Mouse (Mus musculus) ovary, adult 10 weeks (tissue): ENCODE measurements around the gene Kctd15. TPM values are rescaled to one million over a fixed set of nuclear protein-coding genes. Genes with fewer than 3 reads are reported as not detected.

Source experiments
- polyA plus RNA-seq: library from polyadenylated mRNA; stranded (reverse); fragments of 350-450 nt; fragmentation: Illumina TruSeq; extraction: RNeasy Lipid Tissue Mini Kit (QIAGEN cat#74804); gene quantifications from one replicate; pipeline ENCODE4 v1.2.3, GENCODE M21; 2014

The Kctd15 gene
- polyA plus RNA-seq = 1.0 TPM

GRCm38 (mm10) chr7:34656632-34657031, at the start of gene Kctd15:
Gene Kctd15, minus strand, starts transcription at chr7:34656732.

Other genes with a start within 250 kb of the Kctd15 start
- 0.43 TPM for gene Chst8, start 156.0 kb upstream of the Kctd15 start, polyA plus RNA-seq